Mouse (Mus musculus) forebrain, embryonic 15.5 days (tissue): ENCODE data around the gene Olfr1471. TPM values are rescaled to one million over a fixed set of nuclear protein-coding genes. Genes with fewer than 3 reads are reported as not detected.
"Not testable (repeated sequence)": the region's sequence is repeated elsewhere in the genome, so short reads cannot be mapped to it uniquely, and the experiment has no call there.

Experiments used
- ATAC-seq: fragments of 200-750 bp; cut with Nextera tagmentation; replicated peaks from 2 replicates; pipeline ENCODE4 v1.8.0; 2017; ENCODE audit warnings: mild to moderate bottlenecking, moderate TSS enrichment, moderate library complexity
- H3K27ac ChIP-seq: fragments of 300-500 bp; sonication (generic); replicated peaks from 2 replicates; pipeline ENCODE4 v1.5.1; 2015; ENCODE audit warnings: mild to moderate bottlenecking, inconsistent platforms
- H3K27me3 ChIP-seq: fragments of 300-500 bp; sonication (generic); 2 replicates; pipeline ENCODE4 v1.6.1; 2015; ENCODE audit warnings: inconsistent platforms
- H3K36me3 ChIP-seq: fragments of 300-500 bp; sonication (generic); 2 replicates; pipeline ENCODE4 v1.6.1; 2015; ENCODE audit warnings: mild to moderate bottlenecking, inconsistent platforms
- H3K4me1 ChIP-seq: fragments of 300-500 bp; sonication (generic); 2 replicates; pipeline ENCODE4 v1.6.1; 2015; ENCODE audit warnings: inconsistent platforms
- H3K4me2 ChIP-seq: fragments of 300-500 bp; sonication (generic); replicated peaks from 2 replicates; pipeline ENCODE4 v1.6.1; 2015; ENCODE audit warnings: mild to moderate bottlenecking, inconsistent platforms
- H3K4me3 ChIP-seq: fragments of 300-500 bp; sonication (generic); 2 replicates; pipeline ENCODE4 v1.5.1; 2015; ENCODE audit warnings: mild to moderate bottlenecking, inconsistent platforms
- H3K9ac ChIP-seq: fragments of 300-500 bp; sonication (generic); replicated peaks from 2 replicates; pipeline ENCODE4 v1.6.1; 2015; ENCODE audit warnings: mild to moderate bottlenecking, inconsistent platforms
- H3K9me3 ChIP-seq: fragments of 300-500 bp; sonication (generic); 2 replicates; pipeline ENCODE4 v1.6.1; 2016; ENCODE audit warnings: inconsistent platforms
- WGBS: fragments of 180-500 bp; shearing (Covaris S2); methylation state at CpG from one replicate; pipeline ENCODE4 v1.1.7; 2015; ENCODE audit warnings: mixed read lengths; 5-methylcytosine and 5-hydroxymethylcytosine counted together
- polyA plus RNA-seq: library from polyadenylated mRNA; unstranded; fragments of >200 nt; fragmentation: Nextera tagmentation; extraction: Ambion mirVana; gene quantifications from 2 replicates; pipeline ENCODE4 v1.2.1, GENCODE M21; 2015

The Olfr1471 gene
- not detected in 2 replicates for polyA plus RNA-seq

- not testable (repeated sequence) for ATAC-seq
Observed at GRCm38 (mm10) chr19:13443109-13443508, at the start of gene Olfr1471. Olfr1471 (plus strand) TSS chr19:13443409.

GRCm38 (mm10) chr19:13407549-13407948, 35.7 kb upstream of the Olfr1471 start, which contains the start of gene Olfr1469:
Olfr1469 (plus strand) TSS chr19:13407849.
- no peak within 1 kb of the TSS for H3K4me3 ChIP-seq

More at GRCm38 (mm10) chr19:13443109-13443508, at the start of gene Olfr1471:
- WGBS: 65% methylated on average over 2 of the region's 2 CpGs
- not testable (repeated sequence) for H3K36me3 ChIP-seq, H3K27me3 ChIP-seq, H3K4me3 ChIP-seq, H3K9me3 ChIP-seq, H3K27ac ChIP-seq, H3K4me1 ChIP-seq, H3K4me2 ChIP-seq, H3K9ac ChIP-seq

GRCm38 (mm10) chr19:13455986-13456385, 12.8 kb downstream of the Olfr1471 start, which contains the start of gene Olfr1472:
Olfr1472 (minus strand) TSS chr19:13456086.
- Histone ChIP-seq H3K27me3 (no peaks in the 10 kb centered on the region), H3K9ac (no peak within 1 kb of the TSS), H3K27ac (no peak within 1 kb of the TSS), H3K4me3 (no peak within 1 kb of the TSS), H3K36me3 (no peaks in the 10 kb centered on the region), H3K4me2 (no peak within 1 kb of the TSS), H3K9me3 (0 out of 2 replicates have a peak, but pooled peaks cover 9% of the 10 kb centered on the region), H3K4me1 (no peaks in the 10 kb centered on the region)
- 92% methylated on average over 1 of the region's 1 CpGs for WGBS
- ATAC-seq: no peak

More at GRCm38 (mm10) chr19:13407549-13407948, 35.7 kb upstream of the Olfr1471 start, which contains the start of gene Olfr1469:
- no peaks in the 10 kb centered on the region for H3K4me1 ChIP-seq
- no peaks in the 10 kb centered on the region for H3K36me3 ChIP-seq
- H3K9me3 ChIP-seq: peaks cover 9% of the 10 kb centered on the region; the same call in 1 of the 2 replicates
- H3K27ac ChIP-seq: no peak within 1 kb of the TSS
- ATAC-seq: no peak
- no peak within 1 kb of the TSS for H3K4me2 ChIP-seq
- 80% methylated on average over 2 of the region's 2 CpGs for WGBS
- no peaks in the 10 kb centered on the region for H3K27me3 ChIP-seq
- H3K9ac ChIP-seq: no peak within 1 kb of the TSS

- not testable (repeated sequence) for H3K9ac ChIP-seq, H3K4me3 ChIP-seq, H3K9me3 ChIP-seq, H3K27me3 ChIP-seq, H3K27ac ChIP-seq, H3K4me2 ChIP-seq, H3K36me3 ChIP-seq, H3K4me1 ChIP-seq, ATAC-seq
- 85% methylated on average over 4 of the region's 4 CpGs for WGBS
Observed at GRCm38 (mm10) chr19:13469265-13469664, 26.1 kb downstream of the Olfr1471 start, which contains the start of gene Olfr1474. Olfr1474 (plus strand) TSS chr19:13469565.

GRCm38 (mm10) chr19:13480096-13480495, 36.9 kb downstream of the Olfr1471 start, which contains the start of gene Olfr1475:
Olfr1475 (minus strand) TSS chr19:13480196.
- no peak for ATAC-seq
- no peak within 1 kb of the TSS for H3K9ac ChIP-seq
- no peak within 1 kb of the TSS for H3K4me2 ChIP-seq
- no peaks in the 10 kb centered on the region for H3K4me1 ChIP-seq
- no peak within 1 kb of the TSS for H3K4me3 ChIP-seq
- no peaks in the 10 kb centered on the region for H3K27me3 ChIP-seq
- H3K9me3 ChIP-seq: 0 out of 2 replicates have a peak, but pooled peaks cover 3% of the 10 kb centered on the region
- no peaks in the 10 kb centered on the region for H3K36me3 ChIP-seq
- H3K27ac ChIP-seq: no peak within 1 kb of the TSS

GRCm38 (mm10) chr19:13500246-13500645, 57.0 kb downstream of the Olfr1471 start, which contains the start of gene Olfr1477:
Olfr1477 (plus strand) TSS chr19:13500546.
- ATAC-seq: no peak
- H3K4me1 ChIP-seq: no peaks in the 10 kb centered on the region
- H3K27ac ChIP-seq: no peak within 1 kb of the TSS
- 75% methylated on average over 3 of the region's 3 CpGs for WGBS
- no peak within 1 kb of the TSS for H3K4me3 ChIP-seq
- H3K4me2 ChIP-seq: no peak within 1 kb of the TSS
- H3K9ac ChIP-seq: no peak within 1 kb of the TSS
- H3K27me3 ChIP-seq: no peaks in the 10 kb centered on the region
- H3K9me3 ChIP-seq: 0 out of 2 replicates have a peak, but pooled peaks cover 11% of the 10 kb centered on the region
- H3K36me3 ChIP-seq: no peaks in the 10 kb centered on the region

Other genes starting within 250 kb of the Olfr1471 start
- not detected in 2 replicates for gene Olfr1463, start 212.1 kb upstream of the Olfr1471 start, polyA plus RNA-seq
- gene Olfr1465, start 127.9 kb upstream of the Olfr1471 start, polyA plus RNA-seq: not detected in 2 replicates
- not detected in 2 replicates for gene Olfr1466, start 104.5 kb upstream of the Olfr1471 start, polyA plus RNA-seq
- not detected in 2 replicates for gene Olfr1467, start 81.2 kb upstream of the Olfr1471 start, polyA plus RNA-seq
- not detected in 2 replicates for gene Olfr1469, start 35.6 kb upstream of the Olfr1471 start, polyA plus RNA-seq
- not detected in 2 replicates for gene Olfr1472, start 12.7 kb downstream of the Olfr1471 start, polyA plus RNA-seq
- not detected in 2 replicates for gene Olfr1474, start 26.2 kb downstream of the Olfr1471 start, polyA plus RNA-seq
- gene Olfr1475, start 36.8 kb downstream of the Olfr1471 start, polyA plus RNA-seq: not detected in 2 replicates
- not detected in 2 replicates for gene Olfr1477, start 57.1 kb downstream of the Olfr1471 start, polyA plus RNA-seq
- not detected in 2 replicates for gene Olfr1480, start 84.5 kb downstream of the Olfr1471 start, polyA plus RNA-seq
- gene Olfr1484, start 140.1 kb downstream of the Olfr1471 start, polyA plus RNA-seq: not detected in 2 replicates
- gene Olfr1487, start 174.0 kb downstream of the Olfr1471 start, polyA plus RNA-seq: not detected in 2 replicates
- not detected in 2 replicates for gene Olfr1489, start 188.2 kb downstream of the Olfr1471 start, polyA plus RNA-seq
- gene Olfr1490, start 207.7 kb downstream of the Olfr1471 start, polyA plus RNA-seq: not detected in 2 replicates